Mouse (Mus musculus): ENCODE measurements around the gene Trem1. TPM values are rescaled to one million over a fixed set of nuclear protein-coding genes. Genes with fewer than 3 reads are reported as not detected.

Trem1 gene
- total RNA-seq, 2 experiments from 2014 or later: 0.10 to 0.15 TPM

Other genes starting within 250 kb of the Trem1 start
- not detected for gene 1700122O11Rik, start 194.5 kb upstream of the Trem1 start, total RNA-seq (2021)
- gene 1700067P10Rik, start 143.4 kb upstream of the Trem1 start, total RNA-seq (2021): not detected
- not detected for gene 9830107B12Rik, start 86.5 kb upstream of the Trem1 start, total RNA-seq (2021)
- gene A530064D06Rik, start 65.5 kb upstream of the Trem1 start, total RNA-seq (2021): not detected
- gene Trem3, start 15.0 kb downstream of the Trem1 start, total RNA-seq (2021): not detected
- under 1 TPM in 1 of 2 experiments, not detected in 1; 0.29 TPM for gene Treml4, start 31.5 kb downstream of the Trem1 start, total RNA-seq (2021)
- under 1 TPM; 0.53 to 1.00 TPM for gene Treml2, start 66.7 kb downstream of the Trem1 start, total RNA-seq (2021)
- under 1 TPM; 0.10 to 0.20 TPM for gene B430306N03Rik, start 83.4 kb downstream of the Trem1 start, total RNA-seq (2021)
- gene Trem2, start 113.6 kb downstream of the Trem1 start, total RNA-seq (2021): 1 to 10 TPM; 1.9 to 2.5 TPM
- under 1 TPM; 0.22 to 0.29 TPM for gene Treml1, start 127.1 kb downstream of the Trem1 start, total RNA-seq (2021)
- 10 to 100 TPM; 24.3 to 26.5 TPM for gene Nfya, start 177.1 kb downstream of the Trem1 start, total RNA-seq (2021)
- gene Oard1, start 177.2 kb downstream of the Trem1 start, total RNA-seq (2021): 10 to 100 TPM; 10.7 to 12.9 TPM
- gene Apobec2, start 200.2 kb downstream of the Trem1 start, total RNA-seq (2021): 100 to 1,000 TPM; 243 TPM
- gene Tspo2, start 218.8 kb downstream of the Trem1 start, total RNA-seq (2021): 1 to 10 TPM in 1 of 2 experiments, under 1 TPM in 1; 0.96 to 1.8 TPM
- gene Unc5cl, start 222.1 kb downstream of the Trem1 start, total RNA-seq (2021): under 1 TPM; 0.17 to 0.83 TPM